Mouse (Mus musculus): Measurements from ENCODE around the gene Kalrn. TPM values are rescaled to one million over a fixed set of nuclear protein-coding genes. Genes with fewer than 3 reads are reported as not detected.

The Kalrn gene
- total and polyA plus RNA-seq, 2 experiments from 2014 or later = 23.6 to 148 TPM

GRCm38 (mm10) chr16:34342369-34343160 lies 230.8 kb downstream of the Kalrn start:
- peak; percentile 89 for ATAC-seq
- no peaks in the 10 kb centered on the region for H3K9me3 ChIP-seq (ENCODE audit: low read length)
- H3K36me3 ChIP-seq (ENCODE audit: insufficient read depth) = no peaks in the 10 kb centered on the region
- 37% methylated on average over 7 of the region's 7 CpGs for WGBS
- no peak overlapping the region for H3K4me3 ChIP-seq (ENCODE audit: low read depth, low read length)
- H3K4me2 ChIP-seq (ENCODE audit: low read depth) = 0 out of 2 replicates have a peak overlapping the region, but pooled peaks have one; percentile 2
- TF ChIP-seq CTCF (IDR thresholded peaks at IDR 0.05; ENCODE audit: low read depth) = no peak
- no peaks in the 10 kb centered on the region for H3K27me3 ChIP-seq (ENCODE audit: insufficient read depth, low read length)
- H3K4me1 ChIP-seq (ENCODE audit: insufficient read depth) = peaks cover 16% of the 10 kb centered on the region
- peak; percentile 65 for DNase-seq
- H3K9ac ChIP-seq = no peak overlapping the region
- peak overlapping the region; percentile 71 for H3K27ac ChIP-seq (ENCODE audit: low read depth, low read length)

- no peak overlapping the region for H3K27ac ChIP-seq (ENCODE audit: low read depth, low read length)
- no peak for ATAC-seq
- peaks cover 17% of the 10 kb centered on the region; the same call in 1 of the 2 replicates for H3K4me1 ChIP-seq (ENCODE audit: insufficient read depth)
- no peak for TF ChIP-seq CTCF (IDR thresholded peaks at IDR 0.05; ENCODE audit: low read depth)
- H3K4me3 ChIP-seq (ENCODE audit: low read depth, low read length) = no peak overlapping the region
- DNase-seq = no peak
- no peak overlapping the region for H3K4me2 ChIP-seq (ENCODE audit: low read depth)
- H3K36me3 ChIP-seq (ENCODE audit: insufficient read depth) = peaks cover 5% of the 10 kb centered on the region
- H3K9me3 ChIP-seq (ENCODE audit: low read length) = no peaks in the 10 kb centered on the region
- no peaks in the 10 kb centered on the region for H3K27me3 ChIP-seq (ENCODE audit: insufficient read depth, low read length)
- no peak overlapping the region for H3K9ac ChIP-seq
- WGBS = 26% methylated on average over 4 of the region's 4 CpGs
Measured at GRCm38 (mm10) chr16:34334919-34335318, 238.4 kb downstream of the Kalrn start.

- ATAC-seq (no peak), DNase-seq (no peak)
- H3K4me3 ChIP-seq (ENCODE audit: low read depth, low read length) = no peak overlapping the region
- no peak overlapping the region for H3K4me2 ChIP-seq (ENCODE audit: low read depth)
- no peak overlapping the region for H3K27ac ChIP-seq (ENCODE audit: low read depth, low read length)
- TF ChIP-seq CTCF (IDR thresholded peaks at IDR 0.05; ENCODE audit: low read depth) = no peak
- H3K9ac ChIP-seq = no peak overlapping the region
- H3K4me1 ChIP-seq (ENCODE audit: insufficient read depth) = peaks cover 18% of the 10 kb centered on the region
- peaks cover 5% of the 10 kb centered on the region for H3K36me3 ChIP-seq (ENCODE audit: insufficient read depth)
- no peaks in the 10 kb centered on the region for H3K27me3 ChIP-seq (ENCODE audit: insufficient read depth, low read length)
- WGBS = 52% methylated on average over 5 of the region's 5 CpGs
- no peaks in the 10 kb centered on the region for H3K9me3 ChIP-seq (ENCODE audit: low read length)
Measured at GRCm38 (mm10) chr16:34331630-34332029, 241.7 kb downstream of the Kalrn start.

GRCm38 (mm10) chr16:34329876-34330275 lies 243.5 kb downstream of the Kalrn start:
- Histone ChIP-seq H3K4me2 (ENCODE audit: low read depth) (peak overlapping the region; percentile 7; the same call in 1 of the 2 replicates), H3K27ac (ENCODE audit: low read depth, low read length) (no peak overlapping the region), H3K4me1 (ENCODE audit: insufficient read depth) (peaks cover 21% of the 10 kb centered on the region), H3K9ac (no peak overlapping the region), H3K4me3 (ENCODE audit: low read depth, low read length) (no peak overlapping the region), H3K9me3 (ENCODE audit: low read length) (no peaks in the 10 kb centered on the region), H3K27me3 (ENCODE audit: insufficient read depth, low read length) (no peaks in the 10 kb centered on the region), H3K36me3 (ENCODE audit: insufficient read depth) (peaks cover 5% of the 10 kb centered on the region)
- 14% methylated on average over 9 of the region's 9 CpGs for WGBS
- TF ChIP-seq CTCF (IDR thresholded peaks at IDR 0.05; ENCODE audit: low read depth) = 0 out of 2 replicates have a peak, but pooled peaks have one; percentile 1
- ATAC-seq (peak; percentile 33; the same call in 1 of the 2 replicates), DNase-seq (no peak)

- Histone ChIP-seq H3K4me2 (ENCODE audit: low read depth) (peak overlapping the region; percentile 7; the same call in 1 of the 2 replicates), H3K27me3 (ENCODE audit: insufficient read depth, low read length) (no peaks in the 10 kb centered on the region), H3K27ac (ENCODE audit: low read depth, low read length) (no peak overlapping the region), H3K4me3 (ENCODE audit: low read depth, low read length) (no peak overlapping the region), H3K9ac (no peak overlapping the region), H3K9me3 (ENCODE audit: low read length) (no peaks in the 10 kb centered on the region), H3K4me1 (ENCODE audit: insufficient read depth) (peaks cover 20% of the 10 kb centered on the region), H3K36me3 (ENCODE audit: insufficient read depth) (peaks cover 5% of the 10 kb centered on the region)
- peak; percentile 87 for ATAC-seq
- peak; percentile 68 for DNase-seq
- 17% methylated on average over 12 of the region's 12 CpGs for WGBS
- TF ChIP-seq CTCF (IDR thresholded peaks at IDR 0.05; ENCODE audit: low read depth) = peak; percentile 37
Measured at GRCm38 (mm10) chr16:34329431-34329873, 243.9 kb downstream of the Kalrn start.

GRCm38 (mm10) chr16:34327890-34328289 lies 245.4 kb downstream of the Kalrn start:
- H3K4me3 ChIP-seq (ENCODE audit: low read depth, low read length) = no peak overlapping the region
- no peak overlapping the region for H3K4me2 ChIP-seq (ENCODE audit: low read depth)
- WGBS = 84% methylated on average over 5 of the region's 5 CpGs
- H3K36me3 ChIP-seq (ENCODE audit: insufficient read depth) = peaks cover 5% of the 10 kb centered on the region
- H3K27ac ChIP-seq (ENCODE audit: low read depth, low read length) = no peak overlapping the region
- H3K9me3 ChIP-seq (ENCODE audit: low read length) = no peaks in the 10 kb centered on the region
- TF ChIP-seq CTCF (IDR thresholded peaks at IDR 0.05; ENCODE audit: low read depth) = no peak
- H3K4me1 ChIP-seq (ENCODE audit: insufficient read depth) = peaks cover 16% of the 10 kb centered on the region
- H3K9ac ChIP-seq = no peak overlapping the region
- ATAC-seq = no peak
- H3K27me3 ChIP-seq (ENCODE audit: insufficient read depth, low read length) = no peaks in the 10 kb centered on the region
- DNase-seq = no peak

- ATAC-seq = no peak
- Histone ChIP-seq H3K4me2 (ENCODE audit: low read depth) (no peak overlapping the region), H3K9ac (no peak overlapping the region), H3K27me3 (ENCODE audit: insufficient read depth, low read length) (no peaks in the 10 kb centered on the region), H3K27ac (ENCODE audit: low read depth, low read length) (no peak overlapping the region), H3K4me1 (ENCODE audit: insufficient read depth) (peaks cover 16% of the 10 kb centered on the region), H3K36me3 (ENCODE audit: insufficient read depth) (no peaks in the 10 kb centered on the region; the same call in 1 of the 2 replicates), H3K4me3 (ENCODE audit: low read depth, low read length) (no peak overlapping the region), H3K9me3 (ENCODE audit: low read length) (no peaks in the 10 kb centered on the region)
- DNase-seq = no peak
- no peak for TF ChIP-seq CTCF (IDR thresholded peaks at IDR 0.05; ENCODE audit: low read depth)
- 93% methylated on average over 3 of the region's 3 CpGs for WGBS
Measured at GRCm38 (mm10) chr16:34325869-34326268, 247.5 kb downstream of the Kalrn start.
